Mouse (Mus musculus): ENCODE measurements at regions not wholly inside any gene's neighbourhood (a gene's known extent, or its start where the extent isn't known, plus 50 kb on each side); places are given as distances from the start of the nearest gene placed in this dataset.
"Not testable (repeated sequence)": the region's sequence is repeated elsewhere in the genome, so short reads cannot be mapped to it uniquely, and the experiment has no call there.

GRCm38 (mm10) chr12:19125541-19125940, 611.2 kb downstream of the 5730507C01Rik start:
- H3K36me3 ChIP-seq (ENCODE audit: insufficient read depth, low read length): no peaks in the 10 kb centered on the region
- H3K9me3 ChIP-seq (replicated peaks; ENCODE audit: low read length): no peaks in the 10 kb centered on the region
- no peaks in the 10 kb centered on the region for H3K4me1 ChIP-seq (replicated peaks; ENCODE audit: insufficient read depth, low read length)
- no peak overlapping the region for H3K9ac ChIP-seq (ENCODE audit: low read depth, low read length)
- no peak for ATAC-seq (replicated peaks; ENCODE audit: low FRiP score, low read depth)
- DNase-seq (ENCODE audit: low spot score): no peak
- H3K4me2 ChIP-seq (ENCODE audit: low read length): no peak overlapping the region
- 71% methylated on average over 4 of the region's 4 CpGs for whole genome bisulfite sequencing
- TF ChIP-seq CTCF (IDR thresholded peaks at IDR 0.05; ENCODE audit: low read depth): no peak
- no peak overlapping the region for H3K4me3 ChIP-seq (replicated peaks; ENCODE audit: low read depth, low read length)
- no peak overlapping the region for H3K27ac ChIP-seq
- H3K27me3 ChIP-seq (ENCODE audit: insufficient read depth, low read length): no peaks in the 10 kb centered on the region

GRCm38 (mm10) chr12:19175631-19176030, 661.3 kb downstream of the 5730507C01Rik start:
- no peaks in the 10 kb centered on the region for H3K4me1 ChIP-seq (replicated peaks; ENCODE audit: insufficient read depth, low read length)
- 14% methylated on average over 40 of the region's 43 CpGs for WGBS
- ATAC-seq (replicated peaks; ENCODE audit: low FRiP score, low read depth): no peak

GRCm38 (mm10) chr12:19192396-19192795, 678.1 kb downstream of the 5730507C01Rik start:
- Histone ChIP-seq H3K27ac (no peak overlapping the region), H3K9ac (ENCODE audit: low read depth, low read length) (no peak overlapping the region), H3K36me3 (ENCODE audit: insufficient read depth, low read length) (no peaks in the 10 kb centered on the region), H3K4me3 (replicated peaks; ENCODE audit: low read depth, low read length) (no peak overlapping the region), H3K4me2 (ENCODE audit: low read length) (no peak overlapping the region), H3K4me1 (replicated peaks; ENCODE audit: insufficient read depth, low read length) (no peaks in the 10 kb centered on the region), H3K27me3 (ENCODE audit: insufficient read depth, low read length) (no peaks in the 10 kb centered on the region), H3K9me3 (replicated peaks; ENCODE audit: low read length) (no peaks in the 10 kb centered on the region)
- ATAC-seq (replicated peaks; ENCODE audit: low FRiP score, low read depth) (no peak), DNase-seq (ENCODE audit: low spot score) (no peak)
- WGBS: 91% methylated on average over 5 of the region's 5 CpGs
- TF ChIP-seq CTCF (IDR thresholded peaks at IDR 0.05; ENCODE audit: low read depth): no peak

More at GRCm38 (mm10) chr12:19175631-19176030, 661.3 kb downstream of the 5730507C01Rik start:
- peaks cover 4% of the 10 kb centered on the region for H3K9me3 ChIP-seq (replicated peaks; ENCODE audit: low read length)
- no peak overlapping the region for H3K27ac ChIP-seq
- no peaks in the 10 kb centered on the region for H3K27me3 ChIP-seq (ENCODE audit: insufficient read depth, low read length)
- no peak overlapping the region for H3K4me3 ChIP-seq (replicated peaks; ENCODE audit: low read depth, low read length)
- no peak for DNase-seq (ENCODE audit: low spot score)
- no peak overlapping the region for H3K4me2 ChIP-seq (ENCODE audit: low read length)
- H3K9ac ChIP-seq (ENCODE audit: low read depth, low read length): no peak overlapping the region
- TF ChIP-seq CTCF (IDR thresholded peaks at IDR 0.05; ENCODE audit: low read depth): no peak
- H3K36me3 ChIP-seq (ENCODE audit: insufficient read depth, low read length): no peaks in the 10 kb centered on the region

GRCm38 (mm10) chr12:19193041-19193440, 678.7 kb downstream of the 5730507C01Rik start:
- H3K4me3 ChIP-seq (replicated peaks; ENCODE audit: low read depth, low read length); DNase-seq (ENCODE audit: low spot score); H3K27me3 ChIP-seq (ENCODE audit: insufficient read depth, low read length); H3K36me3 ChIP-seq (ENCODE audit: insufficient read depth, low read length); H3K4me1 ChIP-seq (replicated peaks; ENCODE audit: insufficient read depth, low read length); H3K27ac ChIP-seq; H3K9ac ChIP-seq (ENCODE audit: low read depth, low read length); ATAC-seq (replicated peaks; ENCODE audit: low FRiP score, low read depth); H3K9me3 ChIP-seq (replicated peaks; ENCODE audit: low read length); H3K4me2 ChIP-seq (ENCODE audit: low read length): not testable (repeated sequence)
- WGBS: 76% methylated on average over 3 of the region's 3 CpGs

- H3K9me3 ChIP-seq (replicated peaks; ENCODE audit: low read length); H3K36me3 ChIP-seq (ENCODE audit: insufficient read depth, low read length); H3K27ac ChIP-seq; DNase-seq (ENCODE audit: low spot score); H3K4me1 ChIP-seq (replicated peaks; ENCODE audit: insufficient read depth, low read length); H3K4me2 ChIP-seq (ENCODE audit: low read length); ATAC-seq (replicated peaks; ENCODE audit: low FRiP score, low read depth); H3K4me3 ChIP-seq (replicated peaks; ENCODE audit: low read depth, low read length); H3K27me3 ChIP-seq (ENCODE audit: insufficient read depth, low read length); H3K9ac ChIP-seq (ENCODE audit: low read depth, low read length): not testable (repeated sequence)
- 75% methylated on average over 1 of the region's 1 CpGs for WGBS
Observed at GRCm38 (mm10) chr12:19223996-19224395, 709.7 kb downstream of the 5730507C01Rik start.

GRCm38 (mm10) chr12:19246731-19247130, 707.6 kb upstream of the Gm21863 start:
- not testable (repeated sequence) for H3K4me2 ChIP-seq (ENCODE audit: low read length); ATAC-seq (replicated peaks; ENCODE audit: low FRiP score, low read depth); H3K36me3 ChIP-seq (ENCODE audit: insufficient read depth, low read length); DNase-seq (ENCODE audit: low spot score); H3K9ac ChIP-seq (ENCODE audit: low read depth, low read length); H3K4me3 ChIP-seq (replicated peaks; ENCODE audit: low read depth, low read length); H3K9me3 ChIP-seq (replicated peaks; ENCODE audit: low read length); H3K4me1 ChIP-seq (replicated peaks; ENCODE audit: insufficient read depth, low read length); H3K27me3 ChIP-seq (ENCODE audit: insufficient read depth, low read length); H3K27ac ChIP-seq
- WGBS: 90% methylated on average over 23 of the region's 23 CpGs

- Histone ChIP-seq H3K4me3 (replicated peaks; ENCODE audit: low read depth, low read length) (peak overlapping the region; percentile 31), H3K4me2 (ENCODE audit: low read length) (peak overlapping the region; percentile 45)
- H3K4me1 ChIP-seq (replicated peaks; ENCODE audit: insufficient read depth, low read length); H3K9ac ChIP-seq (ENCODE audit: low read depth, low read length); ATAC-seq (replicated peaks; ENCODE audit: low FRiP score, low read depth); H3K27me3 ChIP-seq (ENCODE audit: insufficient read depth, low read length); H3K27ac ChIP-seq; H3K9me3 ChIP-seq (replicated peaks; ENCODE audit: low read length); H3K36me3 ChIP-seq (ENCODE audit: insufficient read depth, low read length): not testable (repeated sequence)
- DNase-seq (ENCODE audit: low spot score): peak; percentile 62
- WGBS: 9% methylated on average over 56 of the region's 75 CpGs
Observed at GRCm38 (mm10) chr12:19288271-19288890, 665.9 kb upstream of the Gm21863 start.

GRCm38 (mm10) chr12:19289038-19289437, 665.3 kb upstream of the Gm21863 start:
- not testable (repeated sequence) for H3K9me3 ChIP-seq (replicated peaks; ENCODE audit: low read length); H3K9ac ChIP-seq (ENCODE audit: low read depth, low read length); ATAC-seq (replicated peaks; ENCODE audit: low FRiP score, low read depth); DNase-seq (ENCODE audit: low spot score); H3K4me1 ChIP-seq (replicated peaks; ENCODE audit: insufficient read depth, low read length); H3K27ac ChIP-seq; H3K27me3 ChIP-seq (ENCODE audit: insufficient read depth, low read length); H3K36me3 ChIP-seq (ENCODE audit: insufficient read depth, low read length)
- H3K4me2 ChIP-seq (ENCODE audit: low read length): peak overlapping the region; percentile 45
- peak overlapping the region; percentile 31 for H3K4me3 ChIP-seq (replicated peaks; ENCODE audit: low read depth, low read length)
- WGBS: 42% methylated on average over 18 of the region's 18 CpGs

- 89% methylated on average over 2 of the region's 3 CpGs for WGBS
- H3K4me2 ChIP-seq (ENCODE audit: low read length): not testable (repeated sequence)
Observed at GRCm38 (mm10) chr12:19292068-19292770, 662.1 kb upstream of the Gm21863 start.

More at GRCm38 (mm10) chr12:19292068-19292770, 662.1 kb upstream of the Gm21863 start:
- H3K27ac ChIP-seq; H3K27me3 ChIP-seq (ENCODE audit: insufficient read depth, low read length); H3K4me1 ChIP-seq (replicated peaks; ENCODE audit: insufficient read depth, low read length); H3K9ac ChIP-seq (ENCODE audit: low read depth, low read length); H3K36me3 ChIP-seq (ENCODE audit: insufficient read depth, low read length); H3K9me3 ChIP-seq (replicated peaks; ENCODE audit: low read length); ATAC-seq (replicated peaks; ENCODE audit: low FRiP score, low read depth); DNase-seq (ENCODE audit: low spot score); H3K4me3 ChIP-seq (replicated peaks; ENCODE audit: low read depth, low read length): not testable (repeated sequence)
